Comparison of ENCODE assay signal across 27 mouse cellular contexts in genomic region chr9:54275283-54275682, GRCm38 (mm10). TPM values are rescaled to one million over a fixed set of nuclear protein-coding genes. Genes with fewer than 3 reads are reported as not detected.
DNase-seq lines count a peak whose midpoint lies in the region; ATAC-seq and TF ChIP-seq lines count a peak whose summit lies in the region.
"Had no signal": no experiment of that assay in that cellular context is flagged by ENCODE, and none has a peak within 500 bp of the region (broad histone marks: within the 10 kb centered on the region; RNA-seq: fewer than 3 reads in every experiment).

No protein-coding gene starts in this region.

- TF ChIP-seq CTCF in lung, postnatal 0 days (IDR thresholded peaks at IDR 0.05), result no peak

- H3K9me3 ChIP-seq in lung, postnatal 0 days (ENCODE audit: low read length), result no peaks in the 10 kb centered on the region
- H3K9me3 ChIP-seq in forebrain, embryonic 10.5 days, result no peaks in the 10 kb centered on the region
- H3K9me3 ChIP-seq: embryonic facial prominence, embryonic 10.5 days; embryonic facial prominence, embryonic 12.5 days; forebrain, embryonic 12.5 days; G1E had no signal

- no peaks in the 10 kb centered on the region for H3K27me3 ChIP-seq in lung, postnatal 0 days (replicated peaks; ENCODE audit: insufficient read depth, low read length)
- H3K27me3 ChIP-seq in forebrain, embryonic 10.5 days (ENCODE audit: poor library complexity, severe bottlenecking), result no peaks in the 10 kb centered on the region
- H3K27me3 ChIP-seq: embryonic facial prominence, embryonic 12.5 days; forebrain, embryonic 12.5 days had no signal

- no peak overlapping the region for H3K9ac ChIP-seq in lung, postnatal 0 days (replicated peaks; ENCODE audit: low read depth)
- H3K9ac ChIP-seq: embryonic facial prominence, embryonic 12.5 days; forebrain, embryonic 12.5 days had no signal

- no peak for TF ChIP-seq EP300 in lung, postnatal 0 days (IDR thresholded peaks at IDR 0.05)

- no peak overlapping the region for H3K4me2 ChIP-seq in lung, postnatal 0 days (replicated peaks; ENCODE audit: low read depth, low read length)
- H3K4me2 ChIP-seq: embryonic facial prominence, embryonic 12.5 days; forebrain, embryonic 12.5 days had no signal

- no peaks in the 10 kb centered on the region for H3K36me3 ChIP-seq in lung, postnatal 0 days (ENCODE audit: insufficient read depth, low read length)
- H3K36me3 ChIP-seq in forebrain, embryonic 10.5 days (replicated peaks), result no peaks in the 10 kb centered on the region
- H3K36me3 ChIP-seq: embryonic facial prominence, embryonic 10.5 days; embryonic facial prominence, embryonic 12.5 days; forebrain, embryonic 12.5 days; G1E had no signal

- no peaks in the 10 kb centered on the region for H3K4me1 ChIP-seq in lung, postnatal 0 days (ENCODE audit: insufficient read depth, low read depth, low read length)
- no peaks in the 10 kb centered on the region for H3K4me1 ChIP-seq in forebrain, embryonic 10.5 days
- H3K4me1 ChIP-seq: embryonic facial prominence, embryonic 10.5 days; embryonic facial prominence, embryonic 12.5 days; forebrain, embryonic 12.5 days had no signal

- peak; percentile 27 for DNase-seq in lung, postnatal 0 days (ENCODE audit: low spot score)
- DNase-seq in lung, postnatal 14 days, result no peak
- no peak for DNase-seq in forebrain, embryonic 10.5 days (ENCODE audit: extremely low spot score, low spot score)
- no peak for DNase-seq in right cerebral cortex, adult 2 months (ENCODE audit: low spot score in 2 of 2)
- DNase-seq: adrenal gland, adult 8-10 months; adrenal gland, postnatal 14 days; adrenal gland, postnatal 36 days; B cell, adult 2 months; cerebellum, adult 11-12 months; cerebellum, adult 2 months; cerebellum, adult 9-10 months; cerebellum, postnatal 10 days; cerebellum, postnatal 25 days had no signal

- ATAC-seq in lung, postnatal 0 days, result no peak
- ATAC-seq in granulocyte monocyte progenitor cell, adult 5-6 weeks (replicated peaks; ENCODE audit: poor library complexity, severe bottlenecking), result peak; percentile 66
- ATAC-seq: activated CD4-positive, CD25-positive, alpha-beta regulatory T cell, adult 4 months; CD4-positive, CD25-positive, alpha-beta regulatory T cell, adult 4 months; forebrain, embryonic 14.5 days; forebrain, embryonic 16.5 days; Patski had no signal

- no peak overlapping the region for H3K27ac ChIP-seq in lung, postnatal 0 days (ENCODE audit: low read length)
- no peak overlapping the region for H3K27ac ChIP-seq in forebrain, embryonic 10.5 days
- H3K27ac ChIP-seq: embryonic facial prominence, embryonic 10.5 days; embryonic facial prominence, embryonic 12.5 days; forebrain, embryonic 12.5 days had no signal

- H3K4me3 ChIP-seq in lung, postnatal 0 days (ENCODE audit: low read depth, low read length), result no peak overlapping the region
- no peak overlapping the region for H3K4me3 ChIP-seq in forebrain, embryonic 10.5 days
- H3K4me3 ChIP-seq: embryonic facial prominence, embryonic 10.5 days; embryonic facial prominence, embryonic 12.5 days; forebrain, embryonic 12.5 days had no signal

- WGBS in lung, postnatal 0 days, result 75% methylated on average over 4 of the region's 4 CpGs
- 90% methylated on average over 4 of the region's 4 CpGs for WGBS in forebrain, embryonic 10.5 days

RNA-seq across cellular contexts. Expression of gene Cyp19a1, which starts 7.4 kb away (rescaled TPM):
- polyA plus RNA-seq in lung, postnatal 0 days (2015; fragmentation: Nextera tagmentation; extraction: Ambion mirVana), result not detected in 2 replicates
- total RNA-seq in granulocyte monocyte progenitor cell, adult 5-6 weeks (2014; fragmentation: Nextera tagmentation), result not detected in 2 replicates
- total RNA-seq in granulocyte monocyte progenitor cell, adult 5-6 weeks (2017), result not detected in 2 replicates
- not detected in 2 replicates for polyA plus RNA-seq in forebrain, embryonic 10.5 days (2016; fragmentation: Nextera tagmentation; extraction: Ambion mirVana)
- total RNA-seq: adrenal gland, adult 18-20 months; adrenal gland, adult 8-10 months; adrenal gland, postnatal 14 days; adrenal gland, postnatal 36 days; CH12.LX had no signal
- polyA plus RNA-seq: activated CD4-positive, CD25-positive, alpha-beta regulatory T cell, adult 4 months; cerebellum, adult 2 months; cortical plate, adult 2 months; embryonic facial prominence, embryonic 10.5 days; embryonic facial prominence, embryonic 14.5 days; forebrain, embryonic 12.5 days; G1E; Patski had no signal

RNA-seq across cellular contexts. Expression of gene Gldn, which starts 11.0 kb away (rescaled TPM):
- polyA plus RNA-seq in lung, postnatal 0 days (2015; fragmentation: Nextera tagmentation; extraction: Ambion mirVana), result not detected in 2 replicates
- not detected in 2 replicates for total RNA-seq in granulocyte monocyte progenitor cell, adult 5-6 weeks (2014; fragmentation: Nextera tagmentation)
- not detected in 2 replicates for total RNA-seq in granulocyte monocyte progenitor cell, adult 5-6 weeks (2017)
- polyA plus RNA-seq in forebrain, embryonic 10.5 days (2016; fragmentation: Nextera tagmentation; extraction: Ambion mirVana), result 0.17 and 0.27 TPM in 2 replicates
- total RNA-seq: CH12.LX had no signal
- polyA plus RNA-seq: CD4-positive, CD25-positive, alpha-beta regulatory T cell, adult 4 months; G1E had no signal
